In genomic region chr2:48407876-48408275, GRCm38 (mm10) we compare ENCODE assay signal across 11 mouse cellular contexts.
DNase-seq lines count a peak whose midpoint lies in the region.
"Had no signal": no experiment of that assay in that cellular context is flagged by ENCODE, and none has a peak within 500 bp of the region (broad histone marks: within the 10 kb centered on the region; RNA-seq: fewer than 3 reads in every experiment).

No protein-coding gene starts in this region.

- intact Hi-C loops in left cerebral cortex, postnatal 4 days (cut with DNase I) = no loop called here
- intact Hi-C loops in left cerebral cortex, postnatal 25 days (cut with DNase I) = no loop called here
- intact Hi-C loops in gastrocnemius, postnatal 36 days (cut with DNase I) = no loop called here

- DNase-seq in cerebellum, adult 18-20 months = peak; percentile 5 to 6
- no peak for DNase-seq in cerebellum, postnatal 4 days (ENCODE audit: low spot score in 2 of 2)
- DNase-seq in left cerebral cortex, postnatal 4 days = peak; percentile 6
- no peak for DNase-seq in left cerebral cortex, postnatal 25 days (ENCODE audit: low spot score in 2 of 2)
- peak; percentile 15 for DNase-seq in cerebellum, postnatal 25 days
- DNase-seq in gastrocnemius, postnatal 36 days = peak; percentile 13 to 27
- DNase-seq in ovary, adult 18-20 months (ENCODE audit: low spot score) = no peak
- no peak for DNase-seq in layer of hippocampus, adult 9-11 months
- DNase-seq: adrenal gland, postnatal 25 days; lung, adult 18-20 months; lung, postnatal 36 days had no signal

Comparison
In these comparisons a context has a peak if more than half of its experiments do, and no peak if none do; other contexts are left out.
1. DNase-seq: peak in cerebellum, adult 18-20 months (2 of 2), left cerebral cortex, postnatal 4 days (single experiment), cerebellum, postnatal 25 days (2 of 2) and gastrocnemius, postnatal 36 days (2 of 2); none in cerebellum, postnatal 4 days (0 of 2), left cerebral cortex, postnatal 25 days (0 of 2), ovary, adult 18-20 months (single experiment) and layer of hippocampus, adult 9-11 months (single experiment).